Mouse (Mus musculus) intestine, embryonic 14.5 days (tissue): ENCODE data around the gene Clcn3. TPM values are rescaled to one million over a fixed set of nuclear protein-coding genes. Genes with fewer than 3 reads are reported as not detected.

ENCODE experiments used
- polyA plus RNA-seq: library from polyadenylated mRNA; unstranded; fragments of >200 nt; fragmentation: Nextera tagmentation; extraction: Ambion mirVana; gene quantifications from 2 replicates; pipeline ENCODE4 v1.2.1, GENCODE M21; 2014

Gene Clcn3
- polyA plus RNA-seq, 1 experiment from 2014 or later: 27.5 TPM

Other genes starting within 250 kb of the Clcn3 start
- 89.2 and 91.1 TPM in 2 replicates for gene Hpf1, start 92.9 kb downstream of the Clcn3 start, polyA plus RNA-seq
- 19.5 and 22.1 TPM in 2 replicates for gene Nek1, start 9.9 kb upstream of the Clcn3 start, polyA plus RNA-seq
- gene Sh3rf1, start 240.6 kb upstream of the Clcn3 start, polyA plus RNA-seq: 12.6 and 13.8 TPM in 2 replicates